Mouse (Mus musculus): ENCODE measurements at regions not wholly inside any gene's neighbourhood (a gene's known extent, or its start where the extent isn't known, plus 50 kb on each side); places are given as distances from the start of the nearest gene placed in this dataset.

DNA sequence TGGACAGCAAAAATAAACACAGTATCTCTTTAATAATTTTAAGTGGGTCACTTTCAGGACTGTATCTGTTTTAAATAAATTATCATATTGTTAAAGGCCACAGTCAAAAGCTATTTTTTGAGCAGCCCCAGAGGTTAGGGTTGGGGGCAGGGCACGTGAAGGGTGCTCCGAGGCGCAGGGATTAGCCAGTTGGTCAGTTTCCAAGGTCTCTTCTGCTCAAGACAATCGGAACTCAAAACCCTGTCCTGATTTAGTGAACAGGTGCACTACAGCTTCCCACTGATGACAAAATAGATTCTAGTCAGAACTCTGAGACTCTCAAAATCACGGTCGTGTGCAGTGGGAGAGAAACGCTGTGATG, 337.3 kb upstream of the 4930535I16Rik start:
- TF ChIP-seq CTCF (IDR thresholded peaks at IDR 0.05; ENCODE audit: insufficient read depth, low read length), result no peak
- no peak for TF ChIP-seq POLR2A (IDR thresholded peaks at IDR 0.05; ENCODE audit: borderline replicate concordance, extremely low read depth, low read depth, low read length)
- 70% methylated on average over 7 of the region's 7 CpGs for WGBS
- DNase-seq, result no peak
- Histone ChIP-seq H3K4me3 (replicated peaks; ENCODE audit: extremely low read depth, low read depth, low read length) (no peak overlapping the region), H3K4me1 (ENCODE audit: control insufficient read depth, insufficient read depth, low read length) (no peaks in the 10 kb centered on the region; the same call in 1 of the 2 replicates)

DNA sequence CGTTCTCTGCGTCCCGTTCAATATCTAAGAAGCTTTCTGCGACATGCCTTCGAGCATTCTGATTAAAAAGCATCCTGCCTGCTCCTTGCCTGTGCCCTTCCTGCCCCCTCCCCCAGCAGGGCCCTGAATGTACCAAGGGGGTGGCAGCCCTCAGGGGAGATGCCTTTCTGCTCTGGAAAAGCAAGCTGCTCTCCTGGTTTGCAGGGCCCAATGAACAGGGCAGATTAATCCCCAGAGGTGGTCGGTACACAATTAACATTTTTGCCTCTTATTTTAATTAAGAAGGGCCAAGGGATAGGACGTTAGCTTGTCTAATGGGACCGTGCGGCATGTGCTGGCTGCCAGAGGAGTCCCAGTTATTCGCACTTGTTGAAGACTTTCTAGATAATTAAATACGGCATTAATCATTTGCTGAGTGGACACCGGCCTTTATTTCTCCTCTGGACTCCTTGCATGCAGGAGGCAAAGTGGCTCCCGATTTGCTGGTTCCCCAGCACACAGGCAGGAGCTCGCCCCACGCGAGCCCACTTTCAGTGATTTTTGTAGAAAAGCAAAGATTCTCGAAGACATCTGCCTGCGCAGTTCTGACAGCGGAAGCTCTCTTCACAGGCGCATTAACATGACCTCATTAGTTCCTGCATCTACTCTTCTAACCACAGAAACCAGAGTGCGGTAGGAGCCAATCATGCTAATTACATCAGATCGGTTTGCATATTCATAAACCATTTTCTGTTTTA, 336.8 kb upstream of the 4930535I16Rik start:
- H3K4me1 ChIP-seq (ENCODE audit: control insufficient read depth, insufficient read depth, low read length), result no peaks in the 10 kb centered on the region; the same call in 1 of the 2 replicates
- WGBS, result 60% methylated on average over 22 of the region's 22 CpGs
- H3K4me3 ChIP-seq (replicated peaks; ENCODE audit: extremely low read depth, low read depth, low read length), result no peak overlapping the region
- no peak for TF ChIP-seq POLR2A (IDR thresholded peaks at IDR 0.05; ENCODE audit: borderline replicate concordance, extremely low read depth, low read depth, low read length)
- no peak for TF ChIP-seq CTCF (IDR thresholded peaks at IDR 0.05; ENCODE audit: insufficient read depth, low read length)
- DNase-seq, result no peak

GRCm38 (mm10) chr4:124241600-124241999, 323.8 kb upstream of the 4930535I16Rik start:
- DNase-seq, result no peak
- WGBS, result 28% methylated on average over 13 of the region's 13 CpGs

GRCm38 (mm10) chr4:124236476-124236875, 318.7 kb upstream of the 4930535I16Rik start:
- Histone ChIP-seq H3K4me3 (replicated peaks; ENCODE audit: extremely low read depth, low read depth, low read length) (no peak overlapping the region), H3K4me1 (ENCODE audit: control insufficient read depth, insufficient read depth, low read length) (peaks cover 3% of the 10 kb centered on the region; the same call in 1 of the 2 replicates)
- 21% methylated on average over 16 of the region's 16 CpGs for WGBS
- no peak for TF ChIP-seq CTCF (IDR thresholded peaks at IDR 0.05; ENCODE audit: insufficient read depth, low read length)
- no peak for TF ChIP-seq POLR2A (IDR thresholded peaks at IDR 0.05; ENCODE audit: borderline replicate concordance, extremely low read depth, low read depth, low read length)
- DNase-seq, result peak; percentile 59

More at GRCm38 (mm10) chr4:124241600-124241999, 323.8 kb upstream of the 4930535I16Rik start:
- Histone ChIP-seq H3K4me1 (ENCODE audit: control insufficient read depth, insufficient read depth, low read length) (no peaks in the 10 kb centered on the region; the same call in 1 of the 2 replicates), H3K4me3 (replicated peaks; ENCODE audit: extremely low read depth, low read depth, low read length) (no peak overlapping the region)
- no peak for TF ChIP-seq CTCF (IDR thresholded peaks at IDR 0.05; ENCODE audit: insufficient read depth, low read length)
- no peak for TF ChIP-seq POLR2A (IDR thresholded peaks at IDR 0.05; ENCODE audit: borderline replicate concordance, extremely low read depth, low read depth, low read length)

DNA sequence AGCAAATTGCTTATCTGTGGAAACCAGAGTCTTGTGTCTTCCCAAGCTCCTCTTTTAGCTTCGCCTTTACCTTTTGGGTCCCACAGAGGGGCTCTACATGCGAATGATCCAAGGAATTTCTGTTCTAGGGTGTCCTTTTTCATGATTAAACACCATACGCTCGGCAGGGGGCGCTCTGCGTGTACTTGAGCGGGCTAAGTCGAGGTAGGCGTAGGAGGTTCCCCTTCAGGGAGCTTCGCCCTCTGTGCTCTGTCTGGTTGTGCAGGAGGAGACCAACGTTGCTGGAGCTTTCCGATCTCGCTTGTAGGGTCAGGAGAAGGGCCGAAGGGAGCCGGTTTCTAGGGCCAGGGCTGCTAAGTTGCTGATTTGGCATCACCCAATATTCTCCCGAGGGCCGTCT, 310.7 kb upstream of the 4930535I16Rik start:
- DNase-seq, result peak; percentile 60
- H3K4me1 ChIP-seq (ENCODE audit: control insufficient read depth, insufficient read depth, low read length), result no peaks in the 10 kb centered on the region
- TF ChIP-seq CTCF (IDR thresholded peaks at IDR 0.05; ENCODE audit: insufficient read depth, low read length), result peak; percentile 66
- no peak for TF ChIP-seq POLR2A (IDR thresholded peaks at IDR 0.05; ENCODE audit: borderline replicate concordance, extremely low read depth, low read depth, low read length)
- no peak overlapping the region for H3K4me3 ChIP-seq (replicated peaks; ENCODE audit: extremely low read depth, low read depth, low read length)
- 8% methylated on average over 17 of the region's 17 CpGs for WGBS

- 74% methylated on average over 15 of the region's 15 CpGs for WGBS
- DNase-seq, result no peak
- H3K4me1 ChIP-seq (ENCODE audit: control insufficient read depth, insufficient read depth, low read length), result no peaks in the 10 kb centered on the region
- TF ChIP-seq CTCF (IDR thresholded peaks at IDR 0.05; ENCODE audit: insufficient read depth, low read length) (no peak), POLR2A (IDR thresholded peaks at IDR 0.05; ENCODE audit: borderline replicate concordance, extremely low read depth, low read depth, low read length) (no peak)
- no peak overlapping the region for H3K4me3 ChIP-seq (replicated peaks; ENCODE audit: extremely low read depth, low read depth, low read length)
Measured at GRCm38 (mm10) chr4:124223646-124224500, 306.1 kb upstream of the 4930535I16Rik start.

DNA sequence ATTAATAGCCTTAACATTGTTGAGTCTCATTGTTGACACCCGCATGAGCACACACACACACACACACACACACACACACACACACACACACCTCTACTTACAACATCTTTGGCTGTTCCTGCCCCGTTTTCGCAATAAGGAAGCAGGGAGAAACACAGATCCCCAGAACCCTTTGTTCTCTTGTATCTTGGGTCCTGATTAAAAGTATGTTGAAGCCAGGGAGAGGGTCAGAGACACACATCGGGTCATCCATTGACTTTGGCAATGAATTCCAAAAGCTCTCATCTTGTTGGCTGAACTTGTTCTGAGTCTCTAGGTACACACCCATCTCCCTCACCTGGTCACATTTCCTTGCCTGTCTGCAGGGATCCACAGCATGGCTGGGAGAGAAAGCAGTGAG, 303.9 kb upstream of the 4930535I16Rik start:
- DNase-seq, result no peak
- Histone ChIP-seq H3K4me1 (ENCODE audit: control insufficient read depth, insufficient read depth, low read length) (0 out of 2 replicates have a peak, but pooled peaks cover 2% of the 10 kb centered on the region), H3K4me3 (replicated peaks; ENCODE audit: extremely low read depth, low read depth, low read length) (no peak overlapping the region)
- TF ChIP-seq POLR2A (IDR thresholded peaks at IDR 0.05; ENCODE audit: borderline replicate concordance, extremely low read depth, low read depth, low read length) (no peak), CTCF (IDR thresholded peaks at IDR 0.05; ENCODE audit: insufficient read depth, low read length) (no peak)
- 72% methylated on average over 4 of the region's 4 CpGs for WGBS

- Histone ChIP-seq H3K4me1 (ENCODE audit: control insufficient read depth, insufficient read depth, low read length) (0 out of 2 replicates have a peak, but pooled peaks cover 2% of the 10 kb centered on the region), H3K4me3 (replicated peaks; ENCODE audit: extremely low read depth, low read depth, low read length) (no peak overlapping the region)
- 13% methylated on average over 10 of the region's 10 CpGs for WGBS
- no peak for TF ChIP-seq POLR2A (IDR thresholded peaks at IDR 0.05; ENCODE audit: borderline replicate concordance, extremely low read depth, low read depth, low read length)
- no peak for TF ChIP-seq CTCF (IDR thresholded peaks at IDR 0.05; ENCODE audit: insufficient read depth, low read length)
- peak; percentile 38 for DNase-seq
Measured at GRCm38 (mm10) chr4:124217206-124217605, 299.4 kb upstream of the 4930535I16Rik start.

DNA sequence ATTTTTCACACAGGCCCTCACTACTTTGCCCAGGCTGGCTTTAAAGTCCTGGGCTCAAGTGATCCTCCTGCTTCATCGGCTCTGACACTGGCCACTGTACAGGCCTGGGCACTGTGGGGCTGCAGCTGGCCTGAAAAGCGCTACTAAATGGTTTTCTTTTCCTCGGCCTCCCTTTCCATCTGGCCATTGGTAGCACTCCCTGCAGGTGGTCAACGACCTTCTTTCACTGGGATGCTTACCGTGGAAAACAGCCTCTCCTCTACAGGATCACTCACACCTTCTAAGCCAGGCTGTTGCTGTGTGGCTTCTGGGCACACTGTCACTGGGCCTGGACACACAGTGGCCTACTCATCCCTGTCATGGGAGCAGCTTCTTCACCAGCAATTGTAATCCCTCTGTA, 298.5 kb upstream of the 4930535I16Rik start:
- DNase-seq, result no peak
- WGBS, result 71% methylated on average over 5 of the region's 5 CpGs
- Histone ChIP-seq H3K4me1 (ENCODE audit: control insufficient read depth, insufficient read depth, low read length) (0 out of 2 replicates have a peak, but pooled peaks cover 2% of the 10 kb centered on the region), H3K4me3 (replicated peaks; ENCODE audit: extremely low read depth, low read depth, low read length) (no peak overlapping the region)
- no peak for TF ChIP-seq POLR2A (IDR thresholded peaks at IDR 0.05; ENCODE audit: borderline replicate concordance, extremely low read depth, low read depth, low read length)
- no peak for TF ChIP-seq CTCF (IDR thresholded peaks at IDR 0.05; ENCODE audit: insufficient read depth, low read length)

Measured in lung, adult 2 months (tissue).